Mouse (Mus musculus): ENCODE measurements at regions not wholly inside any gene's neighbourhood (a gene's known extent, or its start where the extent isn't known, plus 50 kb on each side); places are given as distances from the start of the nearest gene placed in this dataset.

DNA sequence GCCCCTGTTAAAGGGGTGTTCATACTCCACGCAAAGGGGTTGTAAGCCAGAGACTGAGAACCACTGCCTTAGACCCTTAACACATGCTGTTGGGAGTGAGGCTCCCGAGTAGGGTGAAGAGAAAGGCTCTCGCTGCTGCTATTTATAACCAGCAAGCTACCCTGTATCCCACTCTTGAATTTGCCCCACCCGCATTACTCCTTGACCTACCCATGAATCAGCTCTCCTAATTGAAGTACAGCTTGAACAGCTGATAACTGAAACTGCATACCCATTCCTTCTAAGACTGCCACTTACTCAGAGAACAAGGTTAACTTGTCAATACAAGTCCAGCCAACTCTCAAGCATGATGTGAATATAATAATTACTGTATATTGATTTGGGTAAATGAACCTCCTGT is 2984.2 kb upstream of the 5930422O12Rik start:
- WGBS, result 55% methylated on average over 4 of the region's 4 CpGs
- no peak for DNase-seq (ENCODE audit: low read depth, low spot score)

DNA sequence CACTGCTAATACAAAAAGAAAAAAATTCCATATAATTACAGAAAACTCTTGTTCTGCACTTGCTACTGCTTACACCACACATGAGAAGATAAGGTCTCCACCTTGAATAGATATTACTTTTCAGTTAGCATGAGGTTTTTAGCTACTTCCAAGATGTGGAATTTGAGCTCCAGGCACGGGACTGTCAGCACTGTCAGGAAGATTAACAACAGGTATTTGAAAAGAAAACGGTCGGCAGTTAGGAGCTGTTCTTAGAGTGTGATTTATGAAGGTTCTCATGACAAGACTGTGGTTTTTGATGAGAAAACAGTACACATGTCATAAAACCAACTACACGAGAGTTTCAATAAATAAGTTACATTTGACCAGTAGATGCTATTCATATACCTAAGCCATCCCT is 2970.4 kb upstream of the 5930422O12Rik start:
- no peak for DNase-seq (ENCODE audit: low read depth, low spot score)
- 14% methylated on average over 4 of the region's 4 CpGs for WGBS

DNA sequence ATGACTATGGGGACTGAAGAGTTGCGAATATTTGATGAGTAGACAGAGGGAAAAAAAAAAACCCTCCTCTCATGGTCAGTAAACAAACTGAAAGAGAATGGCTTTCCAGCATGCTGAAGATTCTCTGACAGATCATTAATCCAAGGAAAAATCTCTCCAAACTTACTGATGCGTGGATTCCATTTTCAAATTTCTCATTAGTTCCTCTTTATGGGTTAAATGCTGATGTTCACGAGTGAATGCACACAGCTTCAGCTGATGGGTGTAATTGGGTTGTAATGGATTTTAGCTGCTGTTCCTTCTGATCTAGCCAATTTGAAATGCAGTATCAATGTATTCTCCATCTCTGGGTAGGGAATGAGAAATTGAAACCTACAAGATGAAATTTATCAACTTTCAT is 2945.6 kb upstream of the 5930422O12Rik start:
- 74% methylated on average over 3 of the region's 3 CpGs for WGBS
- no peak for DNase-seq (ENCODE audit: low read depth, low spot score)

DNA sequence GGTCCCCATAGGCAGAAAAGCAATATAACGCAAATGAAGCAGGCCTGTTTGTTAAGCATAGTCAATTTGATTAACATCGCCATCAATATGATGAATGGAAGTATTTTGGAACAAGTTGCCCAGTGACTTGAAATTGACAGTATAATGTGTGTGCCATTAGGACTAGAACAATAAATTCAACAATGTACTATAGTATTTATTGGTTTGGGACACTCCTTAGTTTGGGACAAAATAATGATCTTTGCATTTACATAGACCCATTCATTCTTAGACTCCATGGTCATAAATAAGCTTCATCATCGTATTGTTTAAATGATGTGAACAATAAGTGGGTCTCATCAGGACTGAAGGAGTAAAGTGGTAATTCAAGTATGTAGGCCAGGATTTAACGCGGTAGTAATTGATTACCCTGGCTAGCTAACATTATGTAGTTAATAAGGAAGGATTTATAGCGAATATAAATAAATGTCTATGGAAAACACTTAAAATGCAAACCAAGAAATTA is 2933.6 kb upstream of the 5930422O12Rik start:
- no peak for DNase-seq (ENCODE audit: low read depth, low spot score)
- 86% methylated on average over 6 of the region's 6 CpGs for WGBS

DNA sequence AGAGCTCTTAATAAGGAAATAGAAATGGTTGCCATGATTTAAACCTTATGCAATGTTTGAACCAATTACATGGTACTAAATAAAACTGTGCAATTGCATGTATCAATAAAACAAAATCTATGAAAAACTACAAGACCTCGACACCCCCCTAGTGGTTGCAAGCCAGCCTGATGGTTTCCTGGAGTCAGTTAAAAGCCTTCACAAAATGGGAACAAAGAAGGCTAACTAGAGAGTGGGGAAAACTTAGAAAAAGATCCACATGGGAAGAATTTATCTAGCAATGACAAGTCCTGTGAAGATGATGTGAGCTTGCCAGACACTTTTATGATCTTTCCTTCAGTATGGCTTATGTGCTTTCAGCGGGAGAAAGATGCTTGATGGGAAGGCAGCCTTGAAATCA is 2926.3 kb upstream of the 5930422O12Rik start:
- WGBS, result 66% methylated on average over 2 of the region's 2 CpGs
- no peak for DNase-seq (ENCODE audit: low read depth, low spot score)

GRCm38 (mm10) chr8:30511358-30511757 is 2917.2 kb upstream of the 5930422O12Rik start:
- no peak for DNase-seq (ENCODE audit: low read depth, low spot score)

DNA sequence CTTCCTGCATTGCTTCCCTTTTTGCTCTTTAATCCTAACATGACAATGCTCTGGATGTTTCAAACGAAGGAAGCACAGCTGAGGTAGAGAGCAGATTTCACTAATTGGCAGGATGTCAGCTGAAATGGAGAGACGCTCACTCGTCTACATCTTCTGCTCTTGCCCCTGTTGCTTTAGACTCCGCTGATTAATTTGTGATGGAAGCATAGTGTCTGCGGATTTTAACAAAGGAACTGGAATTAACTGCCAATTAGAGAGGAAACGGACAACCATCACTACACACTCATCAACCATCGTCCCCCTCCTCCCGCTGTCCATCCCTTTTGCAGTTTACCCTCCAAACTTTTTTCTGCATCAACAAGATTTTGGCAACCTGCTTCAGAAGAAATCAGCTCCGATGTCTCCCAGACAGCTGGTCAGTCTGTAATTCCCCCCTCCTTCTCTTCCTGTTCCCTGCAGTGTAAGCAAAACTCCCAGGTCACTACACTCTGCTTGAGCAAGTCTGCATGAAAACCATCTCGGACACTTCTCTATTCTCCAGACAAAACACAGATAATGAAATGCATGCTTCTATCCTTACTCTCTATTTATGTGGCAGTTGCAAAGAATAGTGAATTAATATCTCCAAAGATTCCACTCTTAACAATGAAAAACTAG is 2905.6 kb upstream of the 5930422O12Rik start:
- WGBS, result 60% methylated on average over 10 of the region's 10 CpGs
- DNase-seq (ENCODE audit: low read depth, low spot score), result no peak

More at GRCm38 (mm10) chr8:30511358-30511757, 2917.2 kb upstream of the 5930422O12Rik start:
- WGBS, result 83% methylated on average over 2 of the region's 2 CpGs

- no peak for DNase-seq (ENCODE audit: low read depth, low spot score)
- 57% methylated on average over 3 of the region's 3 CpGs for WGBS
These were observed 2895.5 kb upstream of the 5930422O12Rik start for GRCm38 (mm10) chr8:30532862-30533500.

DNA sequence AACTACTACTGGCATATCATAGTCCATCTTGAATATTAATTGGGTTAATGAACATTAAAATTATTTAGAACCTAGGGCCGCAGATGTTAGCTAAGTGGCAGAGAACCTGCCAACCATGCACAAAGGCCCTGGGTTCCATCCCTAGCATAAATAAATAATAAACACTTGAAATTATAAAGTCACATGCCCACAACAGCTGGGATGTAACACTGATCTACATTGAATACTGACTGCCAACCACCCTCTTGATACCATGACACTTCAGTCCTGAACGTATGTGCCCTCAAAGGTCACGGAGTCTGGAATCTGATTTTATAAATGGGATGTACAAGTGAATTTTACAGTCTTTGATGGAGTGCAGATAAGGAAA is 2895.0 kb upstream of the 5930422O12Rik start:
- DNase-seq (ENCODE audit: low read depth, low spot score), result no peak
- WGBS, result 76% methylated on average over 3 of the region's 3 CpGs

GRCm38 (mm10) chr8:30535450-30535849 is 2893.1 kb upstream of the 5930422O12Rik start:
- DNase-seq (ENCODE audit: low read depth, low spot score), result no peak
- 69% methylated on average over 3 of the region's 3 CpGs for WGBS

DNA sequence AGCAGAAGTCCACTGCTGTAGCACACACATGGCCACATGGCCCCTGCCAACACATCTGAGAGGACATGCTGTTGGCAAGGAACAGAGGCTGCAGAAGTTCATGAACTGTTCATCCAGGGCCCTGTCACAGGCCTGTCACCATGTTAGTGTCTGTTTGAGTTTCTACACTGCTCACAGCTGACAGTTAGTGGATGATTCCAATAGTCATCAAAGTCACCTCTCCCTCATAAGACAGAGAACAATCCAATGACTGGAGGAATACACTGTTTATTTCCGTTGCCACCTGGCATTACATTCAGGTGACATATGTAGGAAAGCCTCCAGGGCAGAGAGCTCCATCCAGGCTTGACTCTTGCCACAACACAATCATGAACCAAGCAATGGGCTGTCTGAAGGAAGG is 2886.3 kb upstream of the 5930422O12Rik start:
- DNase-seq (ENCODE audit: low read depth, low spot score), result no peak
- 83% methylated on average over 1 of the region's 1 CpGs for WGBS

- DNase-seq (ENCODE audit: low read depth, low spot score), result no peak
- WGBS, result 31% methylated on average over 2 of the region's 2 CpGs
These were observed 2880.7 kb upstream of the 5930422O12Rik start for GRCm38 (mm10) chr8:30547820-30548219.

DNA sequence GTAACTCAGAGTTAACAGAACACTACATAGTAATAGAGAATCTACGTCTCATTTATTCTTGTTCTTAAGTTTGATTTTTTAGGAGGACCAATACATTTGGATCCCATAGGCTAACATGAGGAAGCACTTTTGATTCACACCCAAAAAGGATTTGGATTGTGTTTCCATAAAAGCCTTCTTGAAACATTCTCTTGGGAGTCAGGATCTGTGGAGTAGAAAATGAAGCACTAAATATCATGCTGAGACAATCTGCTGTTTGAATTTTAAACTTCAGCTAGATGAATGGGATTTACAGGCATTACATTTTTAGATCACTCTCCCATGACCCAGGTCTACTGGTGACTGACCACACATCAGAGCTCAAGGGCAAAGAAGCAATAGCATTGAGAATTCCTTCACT is 2877.5 kb upstream of the 5930422O12Rik start:
- WGBS, result 86% methylated on average over 1 of the region's 1 CpGs
- DNase-seq (ENCODE audit: low read depth, low spot score), result no peak

- DNase-seq (ENCODE audit: low read depth, low spot score), result no peak
These were observed 2871.1 kb upstream of the 5930422O12Rik start for GRCm38 (mm10) chr8:30557429-30557828.

- WGBS, result 84% methylated on average over 8 of the region's 8 CpGs
- no peak for DNase-seq (ENCODE audit: low read depth, low spot score)
These were observed 2866.9 kb upstream of the 5930422O12Rik start for GRCm38 (mm10) chr8:30561323-30562207.

GRCm38 (mm10) chr8:30569799-30570198 is 2858.7 kb upstream of the 5930422O12Rik start:
- WGBS, result 21% methylated on average over 3 of the region's 3 CpGs
- DNase-seq (ENCODE audit: low read depth, low spot score), result no peak

- no peak for DNase-seq (ENCODE audit: low read depth, low spot score)
- WGBS, result 64% methylated on average over 5 of the region's 5 CpGs
These were observed 2858.0 kb upstream of the 5930422O12Rik start for GRCm38 (mm10) chr8:30570547-30570946.

DNA sequence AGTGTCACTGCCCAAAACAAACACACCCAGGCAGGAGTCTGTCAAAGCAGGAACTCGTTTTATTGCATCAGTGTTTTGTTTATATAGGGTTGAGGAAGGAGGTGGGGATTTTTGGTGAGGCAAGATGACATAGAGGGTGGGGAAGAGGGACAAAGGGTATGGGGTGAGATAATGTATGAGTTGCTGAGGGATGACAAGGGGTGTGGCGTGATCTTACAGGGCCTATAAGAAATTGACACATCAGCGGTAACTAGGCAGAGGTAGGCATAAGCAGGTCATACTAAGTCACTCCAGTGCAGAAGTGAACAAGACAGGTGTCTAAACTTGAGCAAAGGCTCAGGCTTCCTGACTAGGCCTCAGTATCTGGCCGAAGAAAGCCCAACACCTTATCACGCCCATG is 2841.0 kb upstream of the 5930422O12Rik start:
- WGBS, result 29% methylated on average over 5 of the region's 5 CpGs
- DNase-seq (ENCODE audit: low read depth, low spot score), result peak; percentile 37

- no peak for DNase-seq (ENCODE audit: low read depth, low spot score)
- no CpG with 5 or more reads among the region's 1 CpGs for WGBS
These were observed 2826.1 kb upstream of the 5930422O12Rik start for GRCm38 (mm10) chr8:30602421-30602820.

- 76% methylated on average over 5 of the region's 5 CpGs for WGBS
These were observed 2798.2 kb upstream of the 5930422O12Rik start for GRCm38 (mm10) chr8:30630332-30630731.

More at GRCm38 (mm10) chr8:30630332-30630731, 2798.2 kb upstream of the 5930422O12Rik start:
- no peak for DNase-seq (ENCODE audit: low read depth, low spot score)
